Mouse (Mus musculus) B cell, adult 62 days (primary cell): ENCODE data around the gene Tmsb15a. TPM values are rescaled to one million over a fixed set of nuclear protein-coding genes. Genes with fewer than 3 reads are reported as not detected.

Source experiments
- total RNA-seq: library from RNA; stranded (reverse); gene quantifications from 4 replicates; pipeline ENCODE4 v1.2.4, GENCODE M21; 2023

Gene Tmsb15a
- not detected in 4 replicates for total RNA-seq

DNA sequence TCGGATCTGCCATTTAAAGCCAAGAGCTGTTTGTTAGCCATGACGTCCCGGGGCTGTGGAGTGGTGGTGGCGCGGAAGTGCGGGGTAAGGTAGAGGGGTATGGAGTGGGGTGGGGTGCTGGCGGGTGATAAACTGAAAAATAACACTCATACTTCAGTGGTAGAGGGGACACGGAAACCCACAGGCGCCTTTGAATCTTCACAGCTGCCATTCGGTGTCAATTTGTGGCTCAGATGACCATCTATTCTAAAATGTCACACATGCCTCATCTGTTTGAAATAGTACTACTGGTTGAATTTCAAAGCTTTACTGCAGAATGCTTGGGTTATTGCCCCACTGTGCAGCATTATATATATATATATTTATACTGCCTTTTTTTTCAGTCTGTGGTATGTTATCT is at the start of gene Tmsb15a:
Gene Tmsb15a (minus strand): TSS at position 101 of the 400 bp plus-strand sequence.

DNA sequence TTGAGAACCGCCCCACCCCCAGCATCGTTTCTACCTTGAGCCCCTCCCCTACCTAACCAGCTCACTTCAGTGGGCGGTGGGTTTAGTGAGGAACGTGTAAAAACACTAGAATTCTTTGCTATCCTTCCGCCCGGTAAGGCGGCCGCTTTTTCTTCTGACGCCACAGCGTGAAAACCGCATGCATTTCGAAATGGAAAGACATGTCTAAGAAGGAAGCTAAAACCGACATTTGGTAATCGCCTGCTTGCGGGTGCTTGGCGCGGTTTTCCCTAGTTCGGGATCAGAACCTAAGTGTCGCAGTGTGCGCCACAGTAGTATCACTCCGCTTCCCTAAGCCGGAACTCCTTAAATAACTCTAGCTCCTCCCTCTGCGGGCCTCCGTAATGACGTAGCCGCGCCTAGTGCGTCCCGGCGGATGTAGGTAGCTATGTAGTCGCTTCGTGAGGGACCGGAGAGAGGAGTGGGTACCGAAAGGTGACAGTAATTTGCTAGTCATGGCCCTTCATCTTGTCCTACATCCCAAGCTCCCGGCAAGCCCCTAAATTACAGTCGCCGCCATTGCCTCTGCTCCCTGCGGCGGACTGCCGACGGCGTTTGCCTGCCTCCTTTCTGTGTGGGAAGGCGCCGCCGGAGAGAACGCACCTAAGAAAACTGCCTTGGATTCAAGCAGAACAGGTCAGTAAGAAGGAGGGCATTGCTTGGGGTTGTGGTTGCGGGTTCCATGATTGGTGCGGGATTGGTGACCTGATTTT is 17.4 kb upstream of the Tmsb15a start, which contains the start of the genes Armcx5 and Gprasp1:
Gene Armcx5 (plus strand): TSS at position 430 of the 752 bp plus-strand sequence.
Gene Gprasp1 (plus strand): TSS at position 430 of the 752 bp plus-strand sequence.

DNA sequence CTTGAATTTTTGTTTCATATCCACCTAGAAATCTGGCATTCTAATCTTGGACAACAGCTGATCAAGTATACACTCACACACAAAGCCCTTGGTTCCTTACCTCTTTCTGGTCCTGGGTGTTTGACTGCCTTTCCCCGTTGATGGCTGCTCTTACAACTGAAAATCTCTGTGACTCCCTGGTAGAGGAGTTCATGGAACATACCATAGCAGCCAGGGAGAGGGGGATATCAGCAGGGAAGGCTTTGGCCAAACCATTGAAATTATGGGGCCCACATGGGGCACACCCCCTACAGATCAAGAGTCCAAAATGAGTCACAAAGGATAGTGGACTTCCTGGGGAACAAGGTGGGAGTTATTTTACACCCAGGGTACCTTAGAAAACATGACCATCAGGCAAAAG is 31.4 kb downstream of the Tmsb15a start, which contains the start of gene Tcp11x2:
Gene Tcp11x2 (minus strand): TSS at position 158 of the 400 bp plus-strand sequence.

Other genes with a start within 250 kb of the Tmsb15a start
- not detected in 4 replicates for gene AV320801, start 230.7 kb downstream of the Tmsb15a start, total RNA-seq
- gene Nxf7, start 126.5 kb downstream of the Tmsb15a start, total RNA-seq: not detected in 4 replicates
- not detected in 4 replicates for gene Prame, start 97.6 kb downstream of the Tmsb15a start, total RNA-seq
- gene Tcp11x2, start 31.5 kb downstream of the Tmsb15a start, total RNA-seq: not detected in 4 replicates
- 34.8 to 39.8 TPM (median 39.1 TPM) in 4 replicates for gene Armcx5, start 17.5 kb upstream of the Tmsb15a start, total RNA-seq
- gene Gprasp1, start 17.5 kb upstream of the Tmsb15a start, total RNA-seq: 43.8 to 51.7 TPM (median 44.2 TPM) in 4 replicates
- 11.9 to 17.3 TPM (median 14.5 TPM) in 4 replicates for gene Bhlhb9, start 72.3 kb upstream of the Tmsb15a start, total RNA-seq
- gene Gprasp2, start 113.8 kb upstream of the Tmsb15a start, total RNA-seq: 4.5 to 9.6 TPM (median 5.7 TPM) in 4 replicates